26 mouse cellular contexts compared by ENCODE assay signal in the genomic region with DNA sequence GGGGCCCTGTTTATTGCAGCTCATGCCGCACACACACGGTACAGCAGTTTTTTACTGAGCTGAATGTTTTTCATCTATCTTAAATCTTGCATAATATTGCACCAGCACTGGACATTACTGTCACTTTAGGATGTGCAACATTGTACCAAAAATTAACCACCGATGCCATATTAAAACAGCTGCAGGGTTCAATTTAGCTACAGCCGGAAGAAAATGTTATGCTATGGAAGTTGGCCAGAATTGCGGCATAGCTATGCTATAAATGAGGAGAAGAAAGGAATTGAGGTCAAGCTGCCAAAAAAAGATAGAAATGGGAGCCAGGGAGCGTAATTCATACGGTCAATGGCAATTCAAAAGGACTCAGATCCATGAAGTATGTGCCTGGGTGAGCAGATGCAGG. TPM values are rescaled to one million over a fixed set of nuclear protein-coding genes. Genes with fewer than 3 reads are reported as not detected.
A peak's percentile ranks its signal among the peaks of the same experiment; 100 is the strongest.
DNase-seq lines count a peak whose midpoint lies in the region; ATAC-seq and TF ChIP-seq lines count a peak whose summit lies in the region.
"Had no signal": no experiment of that assay in that cellular context is flagged by ENCODE, and none has a peak within 500 bp of the region (broad histone marks: within the 10 kb centered on the region; RNA-seq: fewer than 3 reads in every experiment).

No protein-coding gene starts in this region.

- WGBS in hindbrain, postnatal 0 days = 64% methylated on average over 7 of the region's 7 CpGs
- WGBS in hindbrain, embryonic 12.5 days = 93% methylated on average over 7 of the region's 7 CpGs
- 43% methylated on average over 7 of the region's 7 CpGs for WGBS in lung, embryonic 15.5 days

- H3K4me1 ChIP-seq in hindbrain, postnatal 0 days (ENCODE audit: insufficient read depth, low read length) = 0 out of 2 replicates have a peak, but pooled peaks cover 2% of the 10 kb centered on the region
- no peaks in the 10 kb centered on the region for H3K4me1 ChIP-seq in hindbrain, embryonic 12.5 days
- H3K4me1 ChIP-seq in lung, embryonic 15.5 days = peaks cover 15% of the 10 kb centered on the region
- H3K4me1 ChIP-seq: limb, embryonic 12.5 days; liver, embryonic 13.5 days had no signal

- no peak overlapping the region for H3K4me2 ChIP-seq in hindbrain, postnatal 0 days (ENCODE audit: low read depth, low read length)
- H3K4me2 ChIP-seq in hindbrain, embryonic 12.5 days (replicated peaks) = no peak overlapping the region
- H3K4me2 ChIP-seq in lung, embryonic 15.5 days = no peak overlapping the region
- H3K4me2 ChIP-seq: limb, embryonic 12.5 days; liver, embryonic 13.5 days; midbrain, embryonic 15.5 days; neural tube, embryonic 15.5 days had no signal

- ATAC-seq in hindbrain, postnatal 0 days = no peak
- ATAC-seq in hindbrain, embryonic 12.5 days (ENCODE audit: low FRiP score) = no peak
- ATAC-seq in lung, embryonic 15.5 days (ENCODE audit: borderline replicate concordance, extremely low read depth, low FRiP score, low TSS enrichment) = peak; percentile 79
- ATAC-seq: forebrain, embryonic 16.5 days; midbrain, embryonic 15.5 days had no signal

- no peak overlapping the region for H3K4me3 ChIP-seq in hindbrain, postnatal 0 days (ENCODE audit: low read length)
- H3K4me3 ChIP-seq in hindbrain, embryonic 12.5 days = no peak overlapping the region
- H3K4me3 ChIP-seq in lung, embryonic 15.5 days = no peak overlapping the region
- H3K4me3 ChIP-seq: forebrain, embryonic 10.5 days; heart, embryonic 13.5 days; limb, embryonic 12.5 days; liver, embryonic 13.5 days; midbrain, embryonic 15.5 days; neural tube, embryonic 15.5 days had no signal

- H3K9ac ChIP-seq in hindbrain, postnatal 0 days (replicated peaks; ENCODE audit: low read length) = no peak overlapping the region
- no peak overlapping the region for H3K9ac ChIP-seq in hindbrain, embryonic 12.5 days
- no peak overlapping the region for H3K9ac ChIP-seq in lung, embryonic 15.5 days
- H3K9ac ChIP-seq: heart, embryonic 13.5 days; limb, embryonic 12.5 days; liver, embryonic 13.5 days; midbrain, embryonic 15.5 days; neural tube, embryonic 15.5 days had no signal

- H3K36me3 ChIP-seq in hindbrain, postnatal 0 days (ENCODE audit: insufficient read depth, low read length) = no peaks in the 10 kb centered on the region
- no peaks in the 10 kb centered on the region for H3K36me3 ChIP-seq in hindbrain, embryonic 12.5 days
- H3K36me3 ChIP-seq in lung, embryonic 15.5 days = no peaks in the 10 kb centered on the region
- H3K36me3 ChIP-seq: forebrain, embryonic 10.5 days; G1E; heart, embryonic 13.5 days; limb, embryonic 12.5 days; liver, embryonic 13.5 days; midbrain, embryonic 15.5 days; neural tube, embryonic 15.5 days had no signal

- no peaks in the 10 kb centered on the region for H3K27me3 ChIP-seq in hindbrain, postnatal 0 days (ENCODE audit: insufficient read depth, low read length)
- H3K27me3 ChIP-seq in hindbrain, embryonic 12.5 days = no peaks in the 10 kb centered on the region
- no peaks in the 10 kb centered on the region for H3K27me3 ChIP-seq in lung, embryonic 15.5 days
- H3K27me3 ChIP-seq: CH12.LX; heart, embryonic 13.5 days; limb, embryonic 12.5 days; liver, embryonic 13.5 days; midbrain, embryonic 15.5 days; neural tube, embryonic 15.5 days had no signal

- no peak for TF ChIP-seq CTCF in hindbrain, postnatal 0 days (IDR thresholded peaks at IDR 0.05; ENCODE audit: low read depth)

- DNase-seq in hindbrain, postnatal 0 days (ENCODE audit: low spot score) = peak; percentile 16
- DNase-seq in lung, postnatal 36 days = no peak
- peak; percentile 36 to 46 for DNase-seq in cerebellum, adult 18-20 months
- DNase-seq in cerebellum, postnatal 10 days = peak; percentile 48 to 50
- DNase-seq in spleen, adult 18-20 months = no peak
- DNase-seq: adrenal gland, adult 2 months; B cell, adult 2 months; gastrocnemius, postnatal 25 days; heart, adult 18-20 months; heart, postnatal 14 days; kidney, adult 18-20 months; liver, embryonic 13.5 days; lung, postnatal 4 days; right cerebral cortex, adult 18-20 months had no signal

- 0 out of 2 replicates have a peak overlapping the region, but pooled peaks have one; percentile 32 for H3K27ac ChIP-seq in hindbrain, postnatal 0 days
- no peak overlapping the region for H3K27ac ChIP-seq in hindbrain, embryonic 12.5 days
- no peak overlapping the region for H3K27ac ChIP-seq in lung, embryonic 15.5 days
- H3K27ac ChIP-seq: forebrain, embryonic 10.5 days; kidney, postnatal 0 days; limb, embryonic 12.5 days; liver, embryonic 13.5 days; midbrain, embryonic 15.5 days; neural tube, embryonic 15.5 days had no signal

- no peaks in the 10 kb centered on the region for H3K9me3 ChIP-seq in hindbrain, postnatal 0 days (ENCODE audit: low read length)
- H3K9me3 ChIP-seq in hindbrain, embryonic 12.5 days (replicated peaks) = no peaks in the 10 kb centered on the region
- H3K9me3 ChIP-seq in lung, embryonic 15.5 days = no peaks in the 10 kb centered on the region
- H3K9me3 ChIP-seq: forebrain, embryonic 10.5 days; heart, embryonic 13.5 days; limb, embryonic 12.5 days; midbrain, embryonic 15.5 days; neural tube, embryonic 15.5 days had no signal

RNA-seq across cellular contexts. Expression of gene Lrrtm3, which starts 48.9 kb away (rescaled TPM):
- total RNA-seq in hindbrain, postnatal 0 days (2014; rRNA removed) = 28.0 and 36.9 TPM in 2 replicates
- polyA plus RNA-seq in hindbrain, postnatal 0 days (2015; fragmentation: Nextera tagmentation; extraction: Ambion mirVana) = 29.0 and 33.0 TPM in 2 replicates
- 11.6 and 12.6 TPM in 2 replicates for polyA plus RNA-seq in hindbrain, embryonic 12.5 days (2016; fragmentation: Nextera tagmentation; extraction: Ambion mirVana)
- polyA plus RNA-seq in lung, embryonic 15.5 days (2015; fragmentation: Nextera tagmentation; extraction: Ambion mirVana) = 1.8 and 3.1 TPM in 2 replicates
- total RNA-seq: CH12.LX; G1E; megakaryocyte-erythroid progenitor cell, adult 5-6 weeks had no signal
- polyA plus RNA-seq: G1E had no signal

Comparison
In these comparisons a context has a peak if more than half of its experiments do, and no peak if none do; other contexts are left out.
1. DNase-seq: peak in hindbrain, postnatal 0 days (single experiment), cerebellum, adult 18-20 months (2 of 2) and cerebellum, postnatal 10 days (2 of 2); none in lung, postnatal 36 days (single experiment) and spleen, adult 18-20 months (0 of 2).